Mouse (Mus musculus) retina, postnatal 7 days (tissue): ENCODE measurements around the gene C1rb.
A peak's percentile ranks its signal among the peaks of the same experiment; 100 is the strongest.
"Not testable (repeated sequence)": the region's sequence is repeated elsewhere in the genome, so short reads cannot be mapped to it uniquely, and the experiment has no call there.

ENCODE experiments used
- DNase-seq: peaks from one replicate; pipeline ENCODE4 v3.0.0-alpha.2; 2012; ENCODE audit warnings: low read depth, low spot score

The C1rb gene

DNA sequence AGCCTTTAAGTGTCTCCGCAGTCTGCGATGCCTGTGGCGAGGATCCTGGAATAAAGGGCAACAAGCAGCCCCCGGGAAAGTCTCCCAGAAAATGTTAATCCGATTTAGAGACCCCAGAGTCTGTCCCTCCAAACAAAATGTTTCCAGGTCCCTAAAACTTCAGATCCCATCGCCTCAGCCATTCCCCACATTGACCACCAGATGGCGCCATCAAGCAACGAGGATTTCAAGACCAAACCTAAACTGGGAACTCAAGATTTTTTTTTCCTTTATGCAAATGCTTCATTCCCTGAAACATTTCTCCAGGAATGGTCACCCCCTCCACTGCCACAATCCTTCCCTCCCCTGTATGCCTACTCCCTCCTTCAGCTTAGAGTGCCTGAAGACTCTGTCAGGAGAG is at the start of gene C1rb:
TSS of gene C1rb (plus strand) at position 269 of the 400 bp plus-strand sequence.
- DNase-seq = peak; percentile 61

DNA sequence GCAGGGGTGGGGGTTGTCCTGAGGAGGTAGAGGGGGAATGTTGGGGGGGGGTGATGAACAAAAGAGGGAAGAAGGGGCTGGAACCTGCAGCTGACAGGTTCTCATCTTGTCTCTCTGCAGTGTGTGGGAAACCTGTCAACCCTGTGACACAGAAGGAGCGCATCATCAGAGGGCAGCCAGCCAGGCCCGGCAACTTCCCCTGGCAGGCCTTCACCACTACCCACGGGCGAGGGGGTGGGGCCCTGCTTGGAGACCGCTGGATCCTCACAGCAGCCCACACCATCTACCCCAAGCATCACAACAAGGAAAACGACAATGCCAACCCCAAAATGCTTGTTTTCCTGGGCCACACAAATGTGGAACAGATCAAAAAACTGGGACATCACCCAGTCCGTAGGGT is 48.0 kb upstream of the C1rb start:
- DNase-seq = not testable (repeated sequence)

DNA sequence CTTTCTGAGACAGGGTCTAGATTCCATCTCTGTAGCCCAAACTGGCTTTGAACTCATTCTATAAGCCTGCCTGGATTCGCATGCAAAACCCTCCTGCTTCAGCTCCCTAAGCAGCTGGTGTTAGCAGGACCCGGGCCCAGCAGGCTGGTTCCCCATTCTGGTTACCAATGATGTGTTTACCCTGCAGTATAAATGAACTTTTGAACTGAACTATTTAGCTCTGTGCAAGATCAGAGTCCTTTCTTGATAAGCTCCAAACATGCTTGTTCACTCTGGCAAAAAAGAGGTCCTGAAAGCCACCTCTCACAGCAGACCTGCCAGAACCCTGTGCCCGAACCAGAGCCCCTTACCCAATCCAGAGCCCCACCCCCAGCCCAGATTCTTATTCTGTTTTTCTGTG is 42.2 kb upstream of the C1rb start:
- no peak for DNase-seq

DNA sequence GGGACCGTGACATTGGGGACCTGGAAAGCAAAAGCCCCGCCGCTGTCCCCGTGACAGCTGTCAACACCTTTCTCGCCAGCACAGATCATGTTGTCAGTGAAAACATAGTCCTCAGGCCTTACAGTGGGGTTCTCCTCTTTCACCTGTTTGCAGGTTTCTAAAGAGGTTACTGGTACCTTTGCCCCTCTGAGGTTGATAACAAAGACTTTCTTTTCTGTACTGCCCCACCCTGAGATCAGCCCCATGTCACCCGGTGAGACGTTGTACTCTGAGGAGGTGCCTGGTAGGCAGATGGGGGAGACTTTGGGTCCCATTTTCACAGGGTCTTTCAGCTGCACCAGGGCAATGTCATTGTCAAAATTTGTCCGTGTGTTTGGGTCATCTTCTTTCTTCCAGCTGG is 39.0 kb upstream of the C1rb start:
- no peak for DNase-seq

DNA sequence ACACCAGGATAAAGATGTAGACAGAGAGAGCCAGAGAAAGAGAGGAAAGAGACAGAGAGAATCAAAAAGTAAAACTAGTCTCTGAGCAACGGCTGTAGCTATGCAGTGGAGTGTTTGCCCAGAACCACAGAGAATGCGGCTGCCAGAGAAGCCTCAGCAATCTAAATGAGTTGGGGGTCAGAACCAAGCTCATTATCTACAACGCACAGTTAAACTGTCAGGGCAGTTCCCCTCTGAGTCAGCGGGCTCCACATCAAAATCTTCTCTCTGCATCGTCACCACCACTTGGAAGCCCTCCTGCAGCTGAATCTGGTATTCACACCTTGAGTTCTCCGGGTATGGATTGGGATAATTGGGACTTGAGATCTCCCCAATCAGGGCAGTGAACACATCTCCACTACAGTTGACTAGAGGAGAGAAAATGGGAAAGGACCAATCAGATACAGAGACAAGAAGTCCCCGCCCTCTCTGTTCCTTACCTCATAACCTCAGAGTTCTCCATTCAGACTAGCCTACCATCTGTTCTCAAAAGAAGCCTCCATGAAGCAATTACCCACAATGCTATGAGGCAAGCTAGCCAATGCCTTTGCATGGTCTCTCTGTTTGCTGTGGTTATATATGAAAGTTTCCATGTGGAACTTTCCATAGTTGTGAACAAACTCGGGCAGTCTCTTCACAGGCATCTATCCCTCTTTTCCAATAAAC is 33.8 kb upstream of the C1rb start:
- not testable (repeated sequence) for DNase-seq

DNA sequence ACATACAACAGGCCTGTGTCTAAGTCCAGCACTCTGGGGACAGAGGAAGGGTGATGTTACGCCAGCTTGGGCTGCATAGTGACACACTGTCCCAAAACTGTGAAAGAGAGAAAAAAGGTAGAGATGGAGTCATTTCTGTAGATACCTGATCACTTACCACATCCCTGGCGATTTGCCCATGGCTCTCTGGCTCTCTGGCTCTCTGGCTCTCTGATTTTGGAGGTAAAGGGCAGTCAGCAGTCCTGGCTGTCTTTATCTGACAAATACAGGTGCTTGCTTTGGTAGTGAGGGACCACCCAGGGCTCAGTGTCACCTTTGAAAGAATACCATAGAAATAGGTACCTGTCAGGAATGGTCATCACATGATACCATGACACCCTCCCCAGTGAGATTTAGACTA is 28.9 kb upstream of the C1rb start:
- DNase-seq = not testable (repeated sequence)

DNA sequence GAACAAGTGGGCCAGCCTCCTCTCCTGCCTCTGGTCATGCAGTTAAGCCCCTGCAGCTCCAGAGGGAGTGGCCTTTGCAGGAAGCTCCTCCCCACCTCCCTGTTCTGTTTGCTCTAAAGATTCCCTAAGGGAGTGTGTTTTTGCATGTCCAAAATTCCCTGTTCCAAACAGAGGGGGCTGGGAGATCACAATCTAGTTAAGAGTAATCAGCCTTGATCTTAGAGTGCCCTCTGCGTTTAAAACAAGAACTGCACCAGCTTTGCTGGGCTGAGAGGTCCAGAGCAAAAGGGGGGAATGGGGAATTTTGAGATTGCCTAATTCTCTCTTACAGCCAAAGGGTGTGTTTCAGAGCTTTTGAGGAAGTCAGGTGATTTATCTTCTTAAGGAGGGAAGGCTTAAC is 27.8 kb upstream of the C1rb start, which contains the start of gene C1s1:
TSS of gene C1s1 (minus strand) at position 76 of the 400 bp plus-strand sequence.
- peak; percentile 5 for DNase-seq

DNA sequence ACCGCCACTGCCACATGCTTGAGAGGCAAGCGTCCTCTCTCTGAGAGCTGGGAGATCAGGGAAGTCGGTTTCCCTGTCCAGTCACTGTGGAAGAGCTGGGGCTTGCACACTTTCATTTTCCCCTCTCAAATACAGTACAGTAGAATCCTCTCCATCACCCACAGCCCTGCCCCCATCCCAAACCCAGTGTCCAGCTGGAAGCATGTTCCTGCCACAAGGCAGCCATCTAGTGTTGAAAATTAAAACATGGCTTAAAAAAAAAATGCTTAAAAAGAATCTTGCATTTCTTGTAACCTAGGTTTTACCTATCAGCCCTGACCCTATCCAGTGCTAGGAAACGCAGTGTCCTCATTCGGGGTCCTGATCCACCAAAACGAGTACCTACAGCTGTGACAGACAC is 25.6 kb upstream of the C1rb start:
- no peak for DNase-seq

DNA sequence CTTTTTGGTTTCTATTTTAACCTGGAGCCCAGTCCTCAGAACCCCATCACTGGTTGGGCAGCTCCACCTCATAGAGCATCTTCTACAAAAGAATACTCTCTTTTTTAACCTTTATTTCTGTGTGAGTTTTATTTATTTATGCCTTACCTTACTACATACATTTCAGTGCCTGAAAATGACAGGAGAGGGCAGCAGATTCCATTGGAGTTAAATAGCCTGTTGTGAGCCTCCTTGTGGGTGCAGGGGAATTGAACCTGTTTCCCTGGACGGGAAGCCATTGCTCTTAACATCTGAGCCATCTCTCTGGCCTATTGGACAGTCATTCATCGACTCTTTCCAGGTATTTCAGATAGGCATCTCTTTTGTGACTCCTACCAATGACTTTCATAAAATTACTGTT is 24.7 kb upstream of the C1rb start:
- no peak for DNase-seq

DNA sequence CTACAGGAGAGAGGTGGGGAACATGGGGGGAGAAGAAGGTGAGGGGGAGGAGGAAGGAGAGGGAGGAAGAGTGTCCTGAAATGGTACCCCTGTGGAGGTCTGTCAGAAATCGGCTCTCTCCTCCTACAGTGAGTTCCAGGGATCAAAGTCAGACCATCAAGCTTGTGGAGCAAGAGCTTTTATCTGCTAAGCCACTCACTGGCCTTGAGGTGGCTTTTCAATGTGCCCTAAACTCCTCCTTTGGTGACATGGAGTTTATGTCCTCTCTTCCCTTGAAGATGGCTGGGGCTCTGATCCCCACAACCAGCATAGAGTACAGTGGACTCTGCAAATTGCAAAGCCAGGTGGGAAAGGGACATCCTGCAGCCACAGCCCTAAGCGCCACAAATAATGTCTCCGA is 22.1 kb upstream of the C1rb start:
- DNase-seq = not testable (repeated sequence)

DNA sequence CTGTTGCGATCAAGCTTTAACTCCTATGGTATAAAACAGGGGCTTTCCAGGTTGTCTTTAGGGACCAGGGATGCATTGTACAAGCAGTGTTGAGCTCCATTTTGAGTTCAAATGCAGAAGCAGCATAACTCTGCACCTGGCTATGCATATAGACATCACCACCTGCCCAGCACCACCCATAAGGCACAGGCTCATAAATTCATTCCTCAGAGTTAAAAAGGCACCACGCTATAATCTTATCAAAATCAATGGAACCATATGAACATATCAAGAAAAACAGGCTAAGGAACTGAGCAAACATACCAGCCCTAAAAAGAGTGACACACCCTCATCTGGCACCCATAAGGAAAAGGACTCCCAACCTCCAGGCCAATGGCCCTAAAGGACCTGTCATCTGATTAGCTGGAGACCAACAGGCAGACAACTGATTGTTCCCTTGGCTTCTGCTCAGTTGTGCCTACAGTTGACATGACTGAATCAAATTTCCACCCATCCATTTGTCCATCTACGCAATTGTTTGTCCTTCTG is 21.0 kb upstream of the C1rb start:
- no peak for DNase-seq

DNA sequence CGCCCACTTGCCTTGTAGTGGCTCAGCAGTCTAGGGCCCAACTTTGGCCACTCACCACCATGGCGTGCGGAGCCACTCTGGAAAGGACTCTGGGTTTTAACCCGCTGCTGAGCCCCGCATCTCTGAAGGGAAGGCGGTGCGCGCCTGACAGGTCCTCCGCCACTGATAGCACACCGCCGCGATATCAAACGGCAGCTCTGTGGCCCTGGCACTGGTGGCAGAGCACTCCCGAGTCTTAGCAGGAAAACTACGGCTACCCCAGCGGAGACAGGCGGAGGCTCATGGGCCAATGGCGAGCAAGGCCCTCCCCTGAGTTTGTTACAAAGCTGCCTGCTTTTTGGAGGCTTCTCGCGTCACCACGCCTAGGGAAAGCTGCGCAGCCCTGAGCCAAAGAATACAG is 17.3 kb upstream of the C1rb start:
- DNase-seq = no peak

DNA sequence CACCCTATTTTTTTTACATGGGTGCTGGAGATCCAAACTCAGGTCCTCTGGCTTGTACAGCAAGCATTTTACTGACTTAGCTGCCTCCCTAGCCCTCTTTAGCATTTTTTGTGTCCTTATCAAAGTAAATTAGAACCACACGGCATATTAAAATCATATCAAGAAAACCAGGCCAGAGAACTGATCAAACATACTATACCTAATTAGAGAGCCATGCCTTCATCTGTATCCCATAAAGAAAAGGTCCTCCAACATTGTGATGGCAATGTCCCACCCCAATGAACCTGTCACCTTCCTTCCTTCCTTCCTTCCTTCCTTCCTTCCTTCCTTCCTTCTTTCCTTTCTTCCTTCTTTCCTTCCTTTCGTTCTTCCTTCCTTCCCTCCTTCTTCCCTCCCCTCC is 14.1 kb upstream of the C1rb start:
- not testable (repeated sequence) for DNase-seq

DNA sequence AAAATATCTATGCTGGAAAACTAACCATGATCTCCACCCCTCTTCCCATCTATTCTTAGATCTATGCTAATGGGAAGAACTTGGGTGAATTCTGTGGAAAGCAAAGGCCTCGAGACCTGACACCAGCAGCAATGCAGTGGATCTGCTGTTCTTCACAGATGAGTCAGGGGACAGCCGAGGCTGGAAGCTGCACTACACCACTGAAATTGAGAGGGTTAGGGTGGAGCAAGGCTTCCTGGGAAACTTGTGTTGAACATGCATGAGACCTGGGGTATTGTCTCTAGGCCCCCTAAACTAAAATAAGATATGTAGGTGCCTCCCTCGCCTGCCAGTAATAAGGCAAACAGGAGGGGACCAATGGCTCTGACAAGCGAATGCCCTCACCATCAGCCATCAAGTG is 8.9 kb upstream of the C1rb start:
- not testable (repeated sequence) for DNase-seq

DNA sequence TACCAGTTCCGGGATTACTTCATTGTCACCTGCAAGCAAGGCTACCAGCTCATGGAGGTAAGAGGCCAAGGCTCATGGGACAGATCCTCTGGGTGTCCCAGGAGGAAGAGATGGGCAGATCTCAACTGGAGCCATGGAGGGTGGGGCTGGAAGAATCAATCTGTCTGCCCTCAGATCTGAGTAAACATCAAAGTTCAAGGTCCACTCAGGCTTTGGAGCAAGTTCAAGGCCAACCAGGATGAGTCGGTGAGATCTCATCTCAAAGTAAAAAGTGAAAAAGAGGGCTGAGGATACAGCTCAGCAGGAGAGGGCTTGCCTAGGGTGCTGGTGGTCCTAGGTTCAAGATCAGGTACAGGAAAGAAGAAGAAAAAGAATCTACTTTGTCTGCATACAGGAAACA is 8.5 kb upstream of the C1rb start:
- DNase-seq = not testable (repeated sequence)

DNA sequence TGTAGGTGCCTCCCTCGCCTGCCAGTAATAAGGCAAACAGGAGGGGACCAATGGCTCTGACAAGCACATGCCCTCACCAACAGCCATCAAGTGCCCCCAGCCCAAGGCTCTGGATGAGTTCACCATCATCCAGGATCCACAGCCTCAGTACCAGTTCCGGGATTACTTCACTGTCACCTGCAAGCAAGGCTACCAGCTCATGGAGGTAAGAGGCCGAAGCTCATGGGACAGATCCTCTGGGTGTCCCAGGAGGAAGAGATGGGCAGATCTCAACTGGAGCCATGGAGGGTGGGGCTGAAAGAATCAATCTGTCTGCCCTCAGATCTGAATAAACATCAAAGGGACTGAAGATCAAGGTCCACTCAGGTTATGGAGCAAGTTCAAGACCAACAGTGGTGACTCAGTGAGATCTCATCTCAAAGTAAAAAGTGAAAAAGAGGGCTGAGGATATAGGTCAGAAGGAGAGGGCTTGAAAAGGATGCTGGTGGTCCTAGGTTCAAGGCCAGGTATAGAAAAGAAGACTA is 5.1 kb downstream of the C1rb start:
- DNase-seq = not testable (repeated sequence)

DNA sequence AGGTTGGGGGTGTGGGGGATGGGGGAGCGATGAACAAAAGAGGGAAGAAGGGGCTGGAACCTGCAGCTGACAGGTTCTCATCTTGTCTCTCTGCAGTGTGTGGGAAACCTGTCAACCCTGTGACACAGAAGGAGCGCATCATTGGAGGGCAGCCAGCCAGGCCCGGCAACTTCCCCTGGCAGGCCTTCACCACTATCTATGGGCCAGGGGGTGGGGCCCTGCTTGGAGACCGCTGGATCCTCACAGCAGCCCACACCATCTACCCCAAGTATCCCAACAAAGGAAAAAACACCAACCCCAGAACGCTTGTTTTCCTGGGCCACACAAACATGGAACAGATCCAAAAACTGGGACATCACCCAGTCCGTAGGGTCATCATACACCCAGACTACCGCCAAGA is 10.1 kb downstream of the C1rb start:
- not testable (repeated sequence) for DNase-seq

DNA sequence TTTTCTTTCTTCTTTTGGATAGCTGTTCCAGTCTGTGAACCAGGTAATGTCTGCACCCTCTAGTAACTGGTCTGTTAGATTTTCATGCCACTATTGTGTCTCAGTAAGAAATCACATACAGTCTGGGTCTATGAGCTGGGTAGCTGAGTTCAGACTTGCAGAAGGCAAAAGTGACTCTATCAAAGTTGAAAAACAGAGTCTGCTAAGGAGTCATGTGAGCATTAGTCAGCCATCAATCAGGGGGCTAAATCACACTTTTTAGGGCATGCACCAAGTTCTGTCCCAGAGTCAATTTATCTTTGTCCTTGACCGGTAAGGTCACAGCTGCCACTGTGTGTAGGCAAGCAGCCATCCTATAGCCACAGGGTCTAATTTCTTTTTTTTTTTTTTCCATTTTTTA is 12.1 kb downstream of the C1rb start:
- DNase-seq = no peak

DNA sequence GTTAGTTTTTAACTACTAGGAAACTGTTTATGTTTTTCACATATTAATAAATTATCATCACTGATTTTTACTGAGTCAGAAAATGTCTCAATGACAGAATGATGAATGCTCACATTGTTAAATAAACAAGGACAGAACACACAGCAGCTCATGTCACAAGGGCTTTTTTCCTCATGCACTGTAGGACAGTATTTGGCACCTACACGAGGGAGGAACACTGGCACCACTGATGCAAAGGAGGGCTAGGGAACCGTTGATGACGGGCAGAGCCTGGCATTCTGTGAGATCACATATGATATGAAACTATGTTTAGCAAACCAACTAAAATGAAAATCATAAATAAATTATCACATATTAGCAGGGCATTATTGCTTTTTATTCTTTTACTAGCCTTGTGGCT is 14.8 kb downstream of the C1rb start:
- no peak for DNase-seq

DNA sequence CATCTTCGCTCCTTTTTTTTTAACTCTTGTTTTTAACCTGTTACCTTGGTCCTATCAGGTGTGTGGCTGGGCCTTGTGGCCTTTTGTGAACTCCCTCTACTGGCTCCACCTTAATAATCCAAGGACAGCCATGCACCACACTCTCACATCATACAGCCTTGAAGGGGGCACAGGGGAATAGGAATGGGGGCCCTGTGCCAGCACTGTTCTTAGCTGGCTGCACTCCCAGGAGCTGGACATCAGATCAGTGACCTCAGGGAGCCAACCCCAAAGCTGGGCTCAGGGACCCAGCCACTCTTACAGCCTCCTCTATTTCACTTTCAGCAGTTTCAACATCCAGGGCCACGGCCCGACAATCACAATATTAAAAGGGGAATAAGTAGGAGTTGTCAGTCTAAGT is 15.7 kb downstream of the C1rb start:
- DNase-seq = no peak

DNA sequence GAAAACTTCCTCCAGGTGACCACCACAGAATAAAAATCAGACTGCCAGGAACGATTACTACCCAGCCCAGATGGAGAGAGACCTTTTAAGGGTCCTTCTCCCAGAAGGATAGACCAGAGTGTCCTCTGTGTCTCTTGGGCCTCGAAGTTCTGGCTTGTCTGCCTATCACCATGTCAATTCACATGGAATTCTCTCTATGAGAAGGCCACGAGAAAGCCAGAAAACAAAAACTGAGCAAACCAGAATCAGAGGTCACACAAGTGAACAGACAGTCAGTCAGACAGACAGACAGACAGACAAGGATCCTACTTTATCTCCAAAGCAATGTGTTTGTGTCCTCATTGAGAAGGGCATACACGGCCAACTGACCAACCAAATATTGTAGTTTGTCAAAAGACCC is 16.2 kb downstream of the C1rb start:
- no peak for DNase-seq

DNA sequence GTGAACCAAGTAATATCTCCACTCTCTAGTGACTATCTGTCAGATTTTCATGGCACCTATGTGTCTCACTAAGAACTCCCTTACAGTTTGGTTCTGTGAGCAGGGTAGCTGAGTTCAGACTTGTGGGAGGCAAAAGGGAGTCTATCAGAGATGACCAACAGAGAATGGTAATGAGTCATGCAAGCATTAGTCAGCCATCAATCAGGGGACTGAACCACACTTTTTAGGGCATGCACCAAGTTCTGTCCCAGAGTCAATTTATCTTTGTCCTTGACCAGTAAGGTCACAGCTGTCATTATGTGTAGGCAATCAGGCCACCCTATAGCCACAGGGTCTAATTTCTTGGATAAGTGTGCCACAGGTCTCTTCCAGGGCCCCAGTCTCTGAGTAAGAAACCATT is 18.7 kb downstream of the C1rb start:
- no peak for DNase-seq

DNA sequence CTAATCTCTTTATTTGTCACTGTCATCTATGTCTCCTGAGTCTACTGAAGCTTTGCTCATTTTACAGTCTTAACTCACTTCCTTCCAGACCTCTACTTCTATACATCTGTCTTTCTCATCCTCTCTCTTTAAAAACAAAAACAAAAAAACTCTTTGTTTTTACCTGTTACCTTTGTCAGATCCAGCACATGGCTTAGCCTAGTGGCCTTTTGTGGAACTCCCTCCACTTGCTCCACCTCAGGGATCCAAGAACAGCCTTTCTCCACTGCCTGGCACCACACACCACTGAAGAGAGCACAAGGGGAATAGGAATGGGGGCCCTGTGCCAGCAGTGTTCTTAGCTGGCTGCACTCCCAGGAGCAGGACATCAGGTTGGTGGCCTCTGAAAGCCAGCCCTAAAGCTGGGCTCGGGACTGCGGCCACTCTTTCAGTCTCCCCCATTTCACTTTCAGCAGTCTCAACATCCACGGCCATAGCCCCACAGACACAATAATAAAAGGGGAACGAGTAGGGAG is 22.1 kb downstream of the C1rb start:
- DNase-seq = no peak
